Mouse (Mus musculus) heart, embryonic 14.5 days (tissue): ENCODE results near the gene Aldh1l1. TPM values are rescaled to one million over a fixed set of nuclear protein-coding genes. Genes with fewer than 3 reads are reported as not detected.

Source experiments
- ATAC-seq: fragments of 200-750 bp; cut with Nextera tagmentation; 2 replicates; pipeline ENCODE4 v1.8.0; 2017; ENCODE audit warnings: low read depth, moderate TSS enrichment; ENCODE audit not compliant: insufficient number of reproducible peaks, insufficient read depth, low FRiP score
- H3K27ac ChIP-seq, 2 experiments: fragments of 200-500 bp in 1 of 2; fragments of 300-500 bp in 1 of 2; sonication (generic) in 1 of 2; replicated peaks in 1 of 2; 2 replicates each; pipeline ENCODE4 v1.5.1; 2012 to 2014; ENCODE audit warnings: low read depth in 2 of 2, low read length in 2 of 2, control low read depth in 1 of 2, mild to moderate bottlenecking in 1 of 2, mixed read lengths in 1 of 2; ENCODE audit not compliant: control insufficient read depth in 1 of 2, insufficient read depth in 1 of 2
- H3K27me3 ChIP-seq: fragments of 300-500 bp; sonication (generic); 2 replicates; pipeline ENCODE4 v1.6.1; 2014; ENCODE audit warnings: mild to moderate bottlenecking, low read length, control low read depth; ENCODE audit not compliant: control insufficient read depth, insufficient read depth
- H3K36me3 ChIP-seq: fragments of 300-500 bp; sonication (generic); 2 replicates; pipeline ENCODE4 v1.6.1; 2014; ENCODE audit warnings: mild to moderate bottlenecking, control low read depth, low read length, mixed read lengths; ENCODE audit not compliant: control insufficient read depth, insufficient read depth
- H3K4me1 ChIP-seq, 2 experiments: fragments of 200-500 bp in 1 of 2; fragments of 300-500 bp in 1 of 2; sonication (generic) in 1 of 2; 2 replicates each; pipeline ENCODE4 v1.6.1; 2012 to 2014; ENCODE audit warnings: low read length in 2 of 2, control low read depth in 1 of 2, mixed read lengths in 1 of 2; ENCODE audit not compliant: control insufficient read depth in 2 of 2, insufficient read depth in 2 of 2
- H3K4me2 ChIP-seq: fragments of 300-500 bp; sonication (generic); 2 replicates; pipeline ENCODE4 v1.6.1; 2014; ENCODE audit warnings: mild to moderate bottlenecking, low read length
- H3K4me3 ChIP-seq, 2 experiments: fragments of 200-500 bp in 1 of 2; fragments of 300-500 bp in 1 of 2; sonication (generic) in 1 of 2; 2 replicates each; pipeline ENCODE4 v1.5.1; 2012 to 2014; ENCODE audit warnings: low read length in 2 of 2, mild to moderate bottlenecking in 2 of 2, control low read depth in 1 of 2, low read depth in 1 of 2, moderate library complexity in 1 of 2; ENCODE audit not compliant: control insufficient read depth in 1 of 2, insufficient read depth in 1 of 2
- H3K9ac ChIP-seq: fragments of 300-500 bp; sonication (generic); 2 replicates; pipeline ENCODE4 v1.6.1; 2014; ENCODE audit warnings: mild to moderate bottlenecking, low read length
- H3K9me3 ChIP-seq: fragments of 300-500 bp; sonication (generic); 2 replicates; pipeline ENCODE4 v1.6.1; 2016; ENCODE audit warnings: low read length, control low read depth; ENCODE audit not compliant: control insufficient read depth
- WGBS: fragments of 180-500 bp; shearing (Covaris S2); extraction: QIAGEN DNeasy Blood & Tissue Kit; methylation state at CpG from one replicate; pipeline ENCODE4 v1.1.7; 2014; 5-methylcytosine and 5-hydroxymethylcytosine counted together
- polyA plus RNA-seq: library from polyadenylated mRNA; unstranded; fragments of >200 nt; fragmentation: Nextera tagmentation; extraction: Ambion mirVana; gene quantifications from 2 replicates; pipeline ENCODE4 v1.2.1, GENCODE M21; 2014

Aldh1l1 gene
- polyA plus RNA-seq, 1 experiment from 2014 or later: 0.59 TPM

GRCm38 (mm10) chr6:90604130-90604529, 117.9 kb downstream of the Aldh1l1 start:
- no peak for ATAC-seq
- Histone ChIP-seq H3K36me3 (no peaks in the 10 kb centered on the region), H3K4me2 (peak overlapping the region; percentile 91), H3K27me3 (no peaks in the 10 kb centered on the region), H3K4me3 (peak overlapping the region in 1 of 2 experiments; percentile 56; a peak in 1 of 4 replicates), H3K9me3 (no peaks in the 10 kb centered on the region), H3K4me1 (peaks cover 13 to 47% of the 10 kb centered on the region in 2 experiments), H3K27ac (no peak overlapping the region), H3K9ac (no peak overlapping the region)
- WGBS: 70% methylated on average over 3 of the region's 3 CpGs

DNA sequence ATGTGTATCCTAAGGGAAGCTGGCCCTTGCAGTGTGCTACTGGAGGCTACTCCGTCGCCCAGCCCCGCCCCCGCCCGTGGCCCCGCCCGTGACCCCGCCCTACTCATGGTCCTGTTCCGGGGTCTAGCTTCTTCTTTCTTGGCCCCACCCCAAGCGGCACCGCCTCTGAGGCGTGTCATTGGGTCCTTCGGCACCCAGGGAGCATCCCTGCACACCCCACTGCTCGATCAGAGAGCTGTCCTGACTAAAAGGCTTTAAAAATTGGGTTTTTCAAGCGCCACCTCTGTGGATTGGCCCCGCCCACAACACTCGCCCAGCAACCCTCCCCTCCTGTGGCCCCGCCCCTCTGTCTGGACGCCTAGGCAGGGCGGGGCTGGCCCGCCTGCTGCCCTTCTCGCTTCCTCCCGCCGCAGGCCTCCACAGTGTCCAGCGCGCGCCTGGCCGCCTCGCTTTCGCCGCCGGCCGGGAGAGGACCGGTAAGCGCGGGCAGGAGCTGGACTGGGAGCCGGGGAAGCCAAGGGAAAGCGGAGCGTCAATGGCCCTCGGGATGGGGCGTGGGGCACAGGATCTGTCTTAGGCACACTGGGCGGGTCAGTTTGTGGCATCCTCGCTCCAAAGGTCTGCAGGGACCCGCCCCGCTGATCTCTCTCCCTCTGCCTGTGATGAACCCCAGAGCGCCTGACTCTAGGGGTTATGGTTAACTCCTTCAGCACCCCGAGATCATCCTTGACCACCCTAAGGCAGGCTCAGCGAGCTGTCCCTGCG, 118.5 kb downstream of the Aldh1l1 start, which contains the start of gene Slc41a3:
Gene Slc41a3, plus strand, starts transcription at position 193 of the 765 bp plus-strand sequence.
- H3K9ac ChIP-seq: peak within 1 kb of the TSS; percentile 76
- WGBS: 1% methylated on average over 49 of the region's 49 CpGs
- peak; percentile 92 for ATAC-seq
- H3K27me3 ChIP-seq: no peaks in the 10 kb centered on the region
- H3K4me1 ChIP-seq: peaks cover 14 to 49% of the 10 kb centered on the region in 2 experiments
- peak within 1 kb of the TSS; percentile 56 to 72 for H3K4me3 ChIP-seq
- H3K27ac ChIP-seq: peak within 1 kb of the TSS in 1 of 2 experiments; percentile 62; a peak in 2 of 4 replicates
- H3K4me2 ChIP-seq: peak within 1 kb of the TSS; percentile 91
- H3K36me3 ChIP-seq: no peaks in the 10 kb centered on the region
- H3K9me3 ChIP-seq: no peaks in the 10 kb centered on the region

GRCm38 (mm10) chr6:90605298-90605665, 119.1 kb downstream of the Aldh1l1 start:
- peak overlapping the region; percentile 56 to 72 for H3K4me3 ChIP-seq
- no peak for ATAC-seq
- peaks cover 17 to 52% of the 10 kb centered on the region in 2 experiments for H3K4me1 ChIP-seq
- whole genome bisulfite sequencing: 7% methylated on average over 5 of the region's 5 CpGs
- no peak overlapping the region for H3K27ac ChIP-seq
- H3K9me3 ChIP-seq: no peaks in the 10 kb centered on the region
- H3K27me3 ChIP-seq: no peaks in the 10 kb centered on the region
- no peaks in the 10 kb centered on the region for H3K36me3 ChIP-seq
- peak overlapping the region; percentile 91 for H3K4me2 ChIP-seq
- H3K9ac ChIP-seq: peak overlapping the region; percentile 76

DNA sequence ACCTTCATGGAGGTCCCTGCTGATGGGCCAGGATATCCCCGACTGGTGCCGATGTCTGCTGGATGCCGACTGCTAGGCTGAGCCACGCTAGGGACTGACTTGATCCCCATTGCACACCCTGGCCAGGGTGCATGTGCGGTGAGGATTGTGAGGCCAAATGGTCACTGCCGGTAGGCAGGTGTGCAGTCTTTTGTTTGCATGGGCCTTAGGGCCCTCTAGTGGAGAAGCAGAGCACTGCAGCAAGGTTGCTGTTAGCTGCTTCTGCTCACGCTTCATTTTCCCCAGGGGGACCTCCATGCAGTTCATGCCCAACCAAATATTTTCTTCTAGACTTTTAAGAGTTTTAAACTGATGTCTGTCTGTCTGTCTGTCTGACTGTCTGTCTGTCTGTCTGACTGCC, 120.3 kb downstream of the Aldh1l1 start:
- no peak overlapping the region for H3K4me3 ChIP-seq
- peaks cover 12 to 44% of the 10 kb centered on the region in 2 experiments for H3K4me1 ChIP-seq
- ATAC-seq: no peak
- no peaks in the 10 kb centered on the region for H3K9me3 ChIP-seq
- WGBS: 22% methylated on average over 7 of the region's 7 CpGs
- H3K36me3 ChIP-seq: no peaks in the 10 kb centered on the region
- no peaks in the 10 kb centered on the region for H3K27me3 ChIP-seq
- H3K9ac ChIP-seq: no peak overlapping the region
- H3K4me2 ChIP-seq: no peak overlapping the region
- H3K27ac ChIP-seq: no peak overlapping the region

- Histone ChIP-seq H3K4me3 (no peak overlapping the region), H3K4me1 (peaks cover 9 to 37% of the 10 kb centered on the region in 2 experiments), H3K27ac (no peak overlapping the region), H3K36me3 (peaks cover under 1% of the 10 kb centered on the region; the same call in 1 of the 2 replicates), H3K4me2 (no peak overlapping the region), H3K27me3 (no peaks in the 10 kb centered on the region), H3K9me3 (no peaks in the 10 kb centered on the region), H3K9ac (no peak overlapping the region)
- 8% methylated on average over 5 of the region's 5 CpGs for WGBS
- no peak for ATAC-seq
Observed at GRCm38 (mm10) chr6:90607196-90607595, 121.0 kb downstream of the Aldh1l1 start.

DNA sequence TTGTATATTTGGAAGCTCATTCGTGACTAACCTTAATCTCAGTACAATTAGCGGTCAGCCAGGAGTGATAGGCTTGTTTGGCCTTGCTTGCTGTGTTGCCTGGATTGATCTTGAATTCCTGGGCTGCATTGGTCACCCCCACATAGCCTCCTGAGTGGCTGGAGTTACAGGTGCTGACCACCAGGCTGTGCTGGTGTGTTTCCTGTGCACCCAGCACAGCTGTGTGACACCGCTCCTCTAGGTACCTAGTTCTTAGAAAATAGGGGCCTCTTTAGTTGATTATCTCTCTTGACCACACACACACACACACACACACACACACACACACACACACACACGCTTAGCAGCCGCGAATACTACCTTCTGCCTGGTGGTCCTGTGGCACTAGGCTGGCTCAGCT, 122.0 kb downstream of the Aldh1l1 start:
- WGBS: 45% methylated on average over 6 of the region's 6 CpGs
- no peak overlapping the region for H3K4me3 ChIP-seq
- H3K9me3 ChIP-seq: no peaks in the 10 kb centered on the region
- peaks cover 6% of the 10 kb centered on the region; the same call in 1 of the 2 replicates for H3K36me3 ChIP-seq
- H3K4me1 ChIP-seq: peaks cover 9 to 36% of the 10 kb centered on the region in 2 experiments
- no peak overlapping the region for H3K4me2 ChIP-seq
- no peaks in the 10 kb centered on the region for H3K27me3 ChIP-seq
- H3K9ac ChIP-seq: no peak overlapping the region
- H3K27ac ChIP-seq: no peak overlapping the region
- ATAC-seq: no peak

DNA sequence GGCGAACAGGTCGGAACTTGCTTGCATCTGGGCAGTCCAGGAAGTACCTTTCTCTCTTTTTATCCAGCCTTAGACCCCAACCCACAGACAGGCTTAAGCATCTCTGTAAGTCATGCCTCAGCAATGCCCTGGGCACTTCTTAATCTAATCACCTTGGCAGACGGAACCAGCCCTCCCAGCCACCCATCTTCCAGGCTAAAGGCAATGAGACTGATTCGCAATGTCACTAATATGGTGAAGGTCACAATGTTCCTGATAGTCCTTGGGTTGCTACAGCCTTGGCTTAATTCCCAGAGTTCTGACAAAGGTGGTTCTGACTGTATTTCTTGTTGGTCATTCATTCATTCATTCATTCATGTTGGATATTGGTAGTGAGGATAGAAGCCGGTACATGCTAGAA, 124.0 kb downstream of the Aldh1l1 start:
- H3K27ac ChIP-seq: no peak overlapping the region
- no peak overlapping the region for H3K9ac ChIP-seq
- no peaks in the 10 kb centered on the region for H3K9me3 ChIP-seq
- H3K27me3 ChIP-seq: no peaks in the 10 kb centered on the region
- WGBS: 84% methylated on average over 5 of the region's 5 CpGs
- no peak overlapping the region for H3K4me3 ChIP-seq
- peaks cover 6% of the 10 kb centered on the region; the same call in 1 of the 2 replicates for H3K36me3 ChIP-seq
- ATAC-seq: no peak
- H3K4me1 ChIP-seq: peaks cover 21 to 41% of the 10 kb centered on the region in 2 experiments
- H3K4me2 ChIP-seq: no peak overlapping the region
